Mouse (Mus musculus): Measurements from ENCODE around the gene Nadsyn1.

- TF ChIP-seq CTCF (conservative IDR thresholded peaks at IDR 0.05; ENCODE audit: insufficient read depth, insufficient read length, low read depth, low read length) (no peak), POLR2A (IDR thresholded peaks at IDR 0.05; ENCODE audit: low read depth, low read length) (no peak)
Observed at GRCm38 (mm10) chr7:143868874-143869273, 46.2 kb upstream of the Nadsyn1 start.
